Mouse (Mus musculus) adrenal gland (tissue): Measurements from ENCODE around the gene Sphk1.

Source experiments
- intact Hi-C: fragments of 180-260 bp; cut with DNase I; formaldehyde crosslinking; loops from one replicate; pipeline ENCODE4 v1.15.1; 2025

The Sphk1 gene

GRCm38 (mm10) chr11:116574982-116575381 is 44.3 kb downstream of the Sphk1 start:
- intact Hi-C loops, result no loop called here

GRCm38 (mm10) chr11:116575396-116575795 is 44.7 kb downstream of the Sphk1 start:
- intact Hi-C loops, result no loop called here

GRCm38 (mm10) chr11:116579280-116579679 is 48.6 kb downstream of the Sphk1 start:
- intact Hi-C loops, result no loop called here

GRCm38 (mm10) chr11:116580031-116580652 is 49.4 kb downstream of the Sphk1 start:
- intact Hi-C loops, result no loop called here

- intact Hi-C loops, result no loop called here
Measured at GRCm38 (mm10) chr11:116580711-116581375, 50.1 kb downstream of the Sphk1 start.

GRCm38 (mm10) chr11:116581376-116581814 is 50.7 kb downstream of the Sphk1 start, which contains the start of gene Ube2o:
Gene Ube2o (minus strand): TSS chr11:116581447.
- intact Hi-C loops, result no loop called here

DNA sequence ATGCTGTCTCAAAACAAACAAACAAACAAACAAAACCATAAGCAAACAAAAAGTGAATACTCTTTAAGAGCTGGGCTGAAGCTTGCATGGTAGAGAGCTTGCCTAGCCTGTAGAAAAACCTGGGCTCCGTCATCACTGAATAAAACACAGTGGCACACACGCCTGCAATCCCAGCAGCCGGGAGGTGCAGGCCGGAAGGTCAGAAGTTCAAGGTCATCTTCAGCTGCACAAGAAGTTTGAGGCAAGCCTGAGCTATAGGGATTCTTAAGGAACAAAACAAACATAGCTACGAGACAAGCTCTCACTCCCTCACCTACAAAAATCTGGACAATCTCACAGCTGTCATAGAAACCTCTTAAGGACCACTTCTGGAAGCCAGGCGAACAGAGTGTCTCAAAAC is 55.0 kb downstream of the Sphk1 start:
- intact Hi-C loops, result loop anchor here (2.0 kb wide), 1 partner anchor 43 kb away; no protein-coding TSS in a partner anchor
